Mouse (Mus musculus): Measurements from ENCODE around the gene Olfr921.
A peak's percentile ranks its signal among the peaks of the same experiment; 100 is the strongest.

Olfr921 gene

GRCm38 (mm10) chr9:38772768-38773167 lies at the start of gene Olfr921:
Olfr921 (plus strand) TSS chr9:38773068.
- no peak for DNase-seq (ENCODE audit: low read depth)

GRCm38 (mm10) chr9:38724044-38724443 lies 48.8 kb upstream of the Olfr921 start:
- no peak for DNase-seq (ENCODE audit: low read depth)

- no peak for DNase-seq (ENCODE audit: low read depth)
These were observed 44.6 kb upstream of the Olfr921 start for GRCm38 (mm10) chr9:38728218-38728617.

GRCm38 (mm10) chr9:38741408-38741807 lies 31.5 kb upstream of the Olfr921 start:
- no peak for DNase-seq (ENCODE audit: low read depth)

GRCm38 (mm10) chr9:38744619-38745315 lies 28.1 kb upstream of the Olfr921 start:
- no peak for DNase-seq (ENCODE audit: low read depth)

GRCm38 (mm10) chr9:38751999-38752398 lies 20.9 kb upstream of the Olfr921 start, which contains the start of gene Olfr920:
Olfr920 (plus strand) TSS chr9:38752299.
- DNase-seq (ENCODE audit: low read depth), result no peak

- DNase-seq (ENCODE audit: low read depth), result no peak
These were observed 19.8 kb downstream of the Olfr921 start for GRCm38 (mm10) chr9:38792689-38793088.

- DNase-seq (ENCODE audit: low read depth), result peak; percentile 2
These were observed 32.8 kb downstream of the Olfr921 start for GRCm38 (mm10) chr9:38805696-38806095.

- no peak for DNase-seq (ENCODE audit: low read depth)
These were observed 41.4 kb downstream of the Olfr921 start, which contains the start of gene Olfr922 for GRCm38 (mm10) chr9:38814314-38814713. Olfr922 (plus strand) TSS chr9:38814614.

GRCm38 (mm10) chr9:38815458-38815986 lies 42.7 kb downstream of the Olfr921 start:
- DNase-seq (ENCODE audit: low read depth), result no peak

GRCm38 (mm10) chr9:38826245-38826644 lies 53.4 kb downstream of the Olfr921 start, which contains the start of gene Olfr923:
Olfr923 (plus strand) TSS chr9:38826545.
- no peak for DNase-seq (ENCODE audit: low read depth)
